Mouse (Mus musculus) frontal cortex, adult 2 months (tissue): ENCODE data around the gene Ddx43. TPM values are rescaled to one million over a fixed set of nuclear protein-coding genes. Genes with fewer than 3 reads are reported as not detected.
A peak's percentile ranks its signal among the peaks of the same experiment; 100 is the strongest.
"Not testable (repeated sequence)": the region's sequence is repeated elsewhere in the genome, so short reads cannot be mapped to it uniquely, and the experiment has no call there.

Experiments used
- DNase-seq, 2 experiments: peaks; one replicate each; pipeline ENCODE4 v3.0.0; 2022; ENCODE audit warnings: low spot score in 1 of 2; ENCODE audit errors: extremely low spot score in 1 of 2
- polyA plus RNA-seq: library from polyadenylated mRNA; depleted of rRNA; stranded (reverse); fragments of >200 nt; gene quantifications from 2 replicates; pipeline ENCODE4 v1.2.3, GENCODE M21; 2012; rRNA removed

Ddx43 gene
- 0.19 and 0.30 TPM in 2 replicates for polyA plus RNA-seq

- DNase-seq, result peak in 1 of 2 experiments; percentile 17
Observed at GRCm38 (mm10) chr9:78395630-78396351, at the start of gene Ddx43. TSS of gene Ddx43 (plus strand) at chr9:78395777.

- no peak for DNase-seq
Observed at GRCm38 (mm10) chr9:78347004-78347403, 48.6 kb upstream of the Ddx43 start.

- DNase-seq, result not testable (repeated sequence)
Observed at GRCm38 (mm10) chr9:78348206-78349004, 47.2 kb upstream of the Ddx43 start.

GRCm38 (mm10) chr9:78349141-78349540 is 46.4 kb upstream of the Ddx43 start:
- DNase-seq, result not testable (repeated sequence)

- DNase-seq, result not testable (repeated sequence)
Observed at GRCm38 (mm10) chr9:78350007-78350406, 45.6 kb upstream of the Ddx43 start.

- no peak for DNase-seq
Observed at GRCm38 (mm10) chr9:78351504-78352220, 43.9 kb upstream of the Ddx43 start.

- DNase-seq, result no peak
Observed at GRCm38 (mm10) chr9:78354665-78355578, 40.7 kb upstream of the Ddx43 start.

GRCm38 (mm10) chr9:78355611-78356010 is 40.0 kb upstream of the Ddx43 start, which contains the start of gene Gsta2:
TSS of gene Gsta2 (minus strand) at chr9:78355788.
- DNase-seq, result no peak

GRCm38 (mm10) chr9:78358053-78358452 is 37.5 kb upstream of the Ddx43 start:
- peak; percentile 3 to 72 for DNase-seq

- DNase-seq, result no peak
Observed at GRCm38 (mm10) chr9:78359750-78360483, 35.7 kb upstream of the Ddx43 start.

- no peak for DNase-seq
Observed at GRCm38 (mm10) chr9:78360484-78360872, 35.1 kb upstream of the Ddx43 start.

GRCm38 (mm10) chr9:78363374-78363773 is 32.2 kb upstream of the Ddx43 start:
- no peak for DNase-seq

- no peak for DNase-seq
Observed at GRCm38 (mm10) chr9:78364701-78365100, 30.9 kb upstream of the Ddx43 start.

- no peak for DNase-seq
Observed at GRCm38 (mm10) chr9:78365850-78366544, 29.6 kb upstream of the Ddx43 start.

- DNase-seq, result not testable (repeated sequence)
Observed at GRCm38 (mm10) chr9:78367959-78368358, 27.6 kb upstream of the Ddx43 start, which contains the start of gene Dppa5a. TSS of gene Dppa5a (minus strand) at chr9:78368177.

- no peak for DNase-seq
Observed at GRCm38 (mm10) chr9:78368671-78369293, 26.8 kb upstream of the Ddx43 start.

GRCm38 (mm10) chr9:78369349-78369748 is 26.2 kb upstream of the Ddx43 start:
- DNase-seq, result no peak

- no peak for DNase-seq
Observed at GRCm38 (mm10) chr9:78369786-78370185, 25.8 kb upstream of the Ddx43 start.
